Mouse (Mus musculus): ENCODE data around the gene Sesn2.

Sesn2 gene

GRCm38 (mm10) chr4:132514555-132515135 lies 4.3 kb upstream of the Sesn2 start:
- peak; percentile 83 for DNase-seq (ENCODE audit: low read depth, low spot score)

DNA sequence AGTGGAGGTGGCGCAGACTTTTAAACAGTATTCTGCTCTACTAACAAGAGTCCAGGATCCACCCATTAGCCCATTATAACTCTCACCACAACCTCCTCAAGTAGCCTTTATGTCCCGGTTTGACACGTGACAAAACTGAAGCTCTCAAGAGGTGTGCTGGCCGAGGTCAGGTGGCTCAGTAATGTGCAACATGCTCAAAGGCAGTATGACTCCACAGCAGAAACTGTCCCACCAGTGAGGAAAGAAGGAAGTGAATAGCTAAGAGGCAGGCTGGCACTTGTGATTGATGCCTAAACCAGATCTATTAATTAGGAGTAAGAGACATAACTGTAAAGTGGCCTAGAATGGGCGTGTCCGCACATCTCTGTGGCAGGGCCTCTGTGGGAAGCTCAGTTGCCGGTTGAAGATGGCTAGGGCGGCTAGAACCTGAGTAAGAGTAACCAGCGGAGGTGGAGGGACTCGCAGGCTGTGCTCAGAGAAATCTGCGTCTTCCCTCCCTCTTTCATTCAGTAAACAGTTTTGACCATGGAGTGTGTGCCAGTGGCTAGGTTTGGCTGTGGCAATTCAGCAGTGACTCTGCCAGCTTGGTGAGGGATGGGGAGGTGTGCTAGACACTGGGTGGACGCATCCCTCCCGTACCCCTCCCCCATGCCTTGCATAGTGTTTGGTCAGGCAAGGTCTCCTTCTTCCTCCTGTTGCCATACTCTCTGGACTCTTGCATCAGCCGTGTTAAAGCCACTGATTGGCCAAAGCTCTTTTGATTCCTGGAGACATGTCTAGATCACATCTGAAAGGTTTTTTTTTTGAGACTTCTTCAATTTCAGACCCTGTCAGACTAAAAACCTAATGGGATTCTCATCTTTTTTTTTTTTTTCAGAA lies 3.3 kb upstream of the Sesn2 start:
- DNase-seq (ENCODE audit: low read depth, low spot score): peak; percentile 90

- DNase-seq (ENCODE audit: low read depth, low spot score): no peak
Observed at GRCm38 (mm10) chr4:132512080-132512479, 1.8 kb upstream of the Sesn2 start.

DNA sequence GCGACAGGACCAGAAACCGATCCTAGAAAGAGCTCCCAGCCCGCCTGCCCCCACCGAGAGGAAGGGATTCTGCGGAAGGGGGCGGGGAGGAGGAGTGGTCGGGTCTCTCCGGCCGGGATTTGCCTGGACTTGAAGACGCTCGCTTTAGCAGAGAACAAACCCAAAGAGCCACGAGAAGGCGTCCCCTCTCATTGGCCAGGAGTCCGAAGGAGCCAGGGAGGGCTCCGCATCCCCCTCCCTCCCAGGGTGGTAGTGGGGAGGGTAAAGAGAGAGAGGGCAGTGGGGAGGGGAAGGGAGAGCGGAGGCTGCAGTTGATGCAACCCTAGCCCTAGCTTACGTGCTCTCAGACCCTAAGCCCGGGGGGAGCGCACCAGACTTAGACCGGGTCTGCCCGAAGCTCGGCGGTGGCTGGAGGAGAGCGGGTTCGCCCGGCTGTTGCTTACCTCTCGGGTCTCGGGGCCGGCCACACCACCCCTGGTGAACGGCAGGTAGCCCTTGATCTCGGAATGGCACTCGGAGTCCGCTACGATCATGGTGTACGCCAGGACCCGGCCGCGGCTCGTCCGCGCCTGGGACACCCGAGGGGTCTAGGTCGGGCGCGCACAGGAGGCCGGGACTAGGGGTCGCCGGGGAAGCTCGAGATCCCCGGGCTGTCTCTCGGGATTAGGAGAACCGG lies 542 bp downstream of the Sesn2 start:
- DNase-seq (ENCODE audit: low read depth, low spot score): peak; percentile 95

- no peak for DNase-seq (ENCODE audit: low read depth, low spot score)
Observed at GRCm38 (mm10) chr4:132507210-132507609, 3.1 kb downstream of the Sesn2 start.

DNA sequence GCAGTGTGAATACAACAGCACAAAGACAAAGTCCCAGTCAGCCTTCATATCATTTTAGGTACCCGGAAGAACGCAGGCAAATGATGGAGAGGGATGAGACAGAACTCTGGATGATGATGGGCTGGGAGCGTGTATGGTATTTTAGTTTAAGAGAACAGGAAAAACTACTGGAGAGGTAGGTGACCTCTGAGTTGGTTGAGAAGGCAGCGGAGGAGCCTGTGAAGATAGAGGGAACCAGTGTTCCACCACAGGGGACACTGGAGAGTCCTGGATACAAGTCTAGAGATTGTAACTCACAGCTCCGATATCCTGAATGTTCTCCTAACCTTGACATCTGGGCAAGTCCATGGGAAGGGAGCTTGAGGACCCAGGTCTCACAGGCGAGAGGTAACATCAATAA lies 4.1 kb downstream of the Sesn2 start:
- peak; percentile 67 for DNase-seq (ENCODE audit: low read depth, low spot score)

DNA sequence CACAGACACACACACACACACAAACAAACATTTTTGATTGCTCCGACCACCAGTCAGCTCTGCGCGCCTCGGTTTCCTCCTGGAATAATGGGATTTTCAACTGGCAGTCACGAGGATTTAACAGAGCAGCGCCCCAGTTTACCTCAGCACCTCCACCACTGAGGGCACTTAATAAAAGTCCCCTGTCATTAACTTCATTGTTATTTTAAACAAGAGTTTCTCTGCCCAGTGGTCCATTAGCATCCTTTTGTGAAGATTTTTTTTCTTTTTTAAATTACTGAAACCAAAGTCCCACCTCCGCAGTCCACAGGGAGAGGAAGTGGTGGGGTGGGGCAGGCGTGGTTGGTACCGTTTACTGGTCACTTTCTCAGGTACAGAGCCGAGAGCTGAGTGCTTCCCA lies 4.5 kb downstream of the Sesn2 start:
- DNase-seq (ENCODE audit: low read depth, low spot score): peak; percentile 90

- DNase-seq (ENCODE audit: low read depth, low spot score): peak; percentile 55
Observed at GRCm38 (mm10) chr4:132505034-132505738, 5.1 kb downstream of the Sesn2 start.

GRCm38 (mm10) chr4:132503344-132503743 lies 7.0 kb downstream of the Sesn2 start:
- peak; percentile 32 for DNase-seq (ENCODE audit: low read depth, low spot score)

DNA sequence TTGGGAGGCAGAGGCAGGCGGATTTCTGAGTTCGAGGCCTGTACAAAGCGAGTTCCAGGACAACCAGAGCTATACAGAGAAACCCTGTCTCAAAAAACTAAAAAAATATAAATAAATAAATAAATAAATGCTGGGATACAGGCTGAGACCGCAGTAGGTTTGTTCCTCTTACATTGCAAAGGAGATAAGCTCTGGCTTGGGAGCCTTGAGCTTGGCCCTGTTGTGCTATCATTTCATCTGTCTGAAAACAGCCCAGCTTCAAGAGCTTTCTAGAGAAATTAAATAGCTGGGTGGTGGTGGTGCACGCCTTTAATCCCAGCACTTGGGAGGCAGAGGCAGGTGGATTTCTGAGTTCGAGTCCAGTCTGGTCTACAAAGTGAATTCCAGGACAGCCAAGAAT lies 8.7 kb downstream of the Sesn2 start:
- DNase-seq (ENCODE audit: low read depth, low spot score): peak; percentile 2

DNA sequence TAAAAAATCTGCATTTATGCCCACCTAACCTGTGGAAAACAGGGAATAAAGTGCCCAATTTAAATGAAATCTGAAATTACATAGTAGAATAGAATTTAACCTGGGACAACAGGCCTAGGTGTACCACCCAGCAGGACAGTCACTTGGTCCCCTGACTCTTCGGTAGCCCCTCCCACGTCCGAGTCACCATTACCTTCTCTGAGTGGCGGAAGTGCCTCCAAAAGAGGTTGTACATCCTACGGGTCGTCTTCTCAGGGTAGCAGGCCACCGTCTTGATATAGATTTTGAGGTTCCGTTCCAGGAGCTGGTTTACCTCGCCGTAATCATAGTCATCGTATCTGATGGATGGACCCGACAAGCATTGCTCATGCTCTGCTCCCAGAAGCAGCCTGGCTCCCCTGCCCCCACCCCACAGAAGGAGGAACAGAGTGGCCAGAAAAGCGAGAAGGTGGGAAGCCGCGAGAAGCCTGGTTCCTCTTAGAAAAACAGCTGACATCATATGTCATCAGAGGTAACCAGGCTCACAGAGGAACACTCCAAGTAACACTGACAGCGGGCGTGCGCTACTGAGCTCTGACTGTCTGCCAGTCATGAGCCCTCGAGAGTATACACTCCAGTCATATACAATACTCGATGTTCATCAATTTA lies 15.9 kb downstream of the Sesn2 start:
- no peak for DNase-seq (ENCODE audit: low read depth, low spot score)

- DNase-seq (ENCODE audit: low read depth, low spot score): no peak
Observed at GRCm38 (mm10) chr4:132492178-132493060, 17.9 kb downstream of the Sesn2 start.

DNA sequence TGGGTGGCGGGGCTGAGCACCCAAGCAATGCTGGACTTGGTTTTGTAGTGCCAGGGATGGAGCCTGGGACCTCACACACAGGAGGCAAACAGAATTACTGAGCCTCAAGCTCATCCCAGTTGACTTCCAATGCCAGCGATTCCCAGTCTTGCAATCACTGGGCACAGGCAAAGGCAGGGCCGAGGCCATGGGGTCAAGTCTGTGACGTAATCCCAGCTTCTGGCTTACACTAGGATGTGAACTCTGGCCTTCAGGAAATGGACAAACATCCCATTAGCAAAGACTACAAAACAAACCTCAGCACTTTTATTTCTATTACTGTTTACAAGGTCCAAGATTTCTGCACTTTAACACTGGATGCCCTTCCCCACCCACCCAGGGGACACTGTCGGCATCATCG lies 18.6 kb downstream of the Sesn2 start:
- DNase-seq (ENCODE audit: low read depth, low spot score): no peak

GRCm38 (mm10) chr4:132491057-132491456 lies 19.2 kb downstream of the Sesn2 start:
- no peak for DNase-seq (ENCODE audit: low read depth, low spot score)

- DNase-seq (ENCODE audit: low read depth, low spot score): no peak
Observed at GRCm38 (mm10) chr4:132490273-132491010, 19.9 kb downstream of the Sesn2 start.

- no peak for DNase-seq (ENCODE audit: low read depth, low spot score)
Observed at GRCm38 (mm10) chr4:132488976-132489375, 21.3 kb downstream of the Sesn2 start.

- DNase-seq (ENCODE audit: low read depth, low spot score): no peak
Observed at GRCm38 (mm10) chr4:132488521-132488920, 21.8 kb downstream of the Sesn2 start.

GRCm38 (mm10) chr4:132484820-132485219 lies 25.5 kb downstream of the Sesn2 start:
- DNase-seq (ENCODE audit: low read depth, low spot score): no peak

DNA sequence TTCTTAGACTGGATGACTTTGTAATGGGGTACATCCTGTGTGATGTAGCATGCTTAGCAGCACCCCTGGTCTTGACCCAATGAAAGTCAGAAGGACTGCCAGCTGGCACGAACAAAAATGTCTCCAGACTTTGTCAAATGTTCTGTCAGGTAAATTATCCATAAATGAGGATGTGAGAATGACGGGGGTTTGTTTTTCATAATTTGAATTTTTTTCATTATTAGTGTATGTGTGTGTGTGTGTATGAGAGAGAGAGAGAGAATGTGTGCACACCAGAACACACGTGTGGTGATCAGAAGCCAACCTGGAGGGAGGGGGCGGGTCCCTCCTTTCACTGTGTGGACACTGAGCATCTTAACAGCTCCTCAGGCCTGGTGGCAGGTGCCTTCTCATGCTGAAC lies 26.1 kb downstream of the Sesn2 start:
- no peak for DNase-seq (ENCODE audit: low read depth, low spot score)

All from ES-CJ7 (cell line).